10 mouse cellular contexts compared by ENCODE assay signal in the genomic region with DNA sequence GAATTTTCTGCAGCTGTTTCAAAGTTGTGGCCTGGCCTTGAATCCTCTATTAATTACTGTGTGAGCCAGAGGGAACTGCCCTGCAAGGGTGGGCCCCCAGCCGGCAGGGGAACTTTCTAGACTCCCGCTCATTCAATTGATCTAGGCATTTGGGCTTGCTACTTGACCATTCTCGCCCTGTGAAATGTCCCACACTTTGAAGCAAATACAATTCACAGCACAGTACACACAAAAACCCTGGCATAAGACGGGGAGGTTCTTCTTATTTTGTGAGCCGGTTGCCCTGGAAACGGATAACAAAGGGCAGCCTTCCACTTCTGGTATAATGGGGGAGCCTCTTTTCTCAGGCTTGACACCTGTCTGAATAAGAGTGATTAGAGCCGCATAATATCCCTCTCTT. TPM values are rescaled to one million over a fixed set of nuclear protein-coding genes. Genes with fewer than 3 reads are reported as not detected.
DNase-seq lines count a peak whose midpoint lies in the region; ATAC-seq and TF ChIP-seq lines count a peak whose summit lies in the region.
"Had no signal": no experiment of that assay in that cellular context is flagged by ENCODE, and none has a peak within 500 bp of the region (broad histone marks: within the 10 kb centered on the region; RNA-seq: fewer than 3 reads in every experiment).

No protein-coding gene starts in this region.

- no peak overlapping the region for H3K9ac ChIP-seq in forebrain, embryonic 11.5 days (ENCODE audit: low read length)
- H3K9ac ChIP-seq in hindbrain, embryonic 16.5 days (ENCODE audit: low read depth, low read length), result no peak overlapping the region
- no peak overlapping the region for H3K9ac ChIP-seq in neural tube, embryonic 12.5 days
- no peak overlapping the region for H3K9ac ChIP-seq in heart, adult 2 months (ENCODE audit: low read depth, low read length)
- H3K9ac ChIP-seq: limb, embryonic 13.5 days had no signal

- no peaks in the 10 kb centered on the region for H3K27me3 ChIP-seq in forebrain, embryonic 11.5 days (ENCODE audit: control insufficient read depth, insufficient read depth, low read length)
- no peaks in the 10 kb centered on the region for H3K27me3 ChIP-seq in hindbrain, embryonic 16.5 days (replicated peaks; ENCODE audit: control insufficient read depth, insufficient read depth, low read length)
- no peaks in the 10 kb centered on the region for H3K27me3 ChIP-seq in neural tube, embryonic 12.5 days (replicated peaks)
- H3K27me3 ChIP-seq in heart, adult 2 months (ENCODE audit: control insufficient read depth, insufficient read depth, low read length), result no peaks in the 10 kb centered on the region

- H3K79me2 ChIP-seq in heart, adult 2 months (replicated peaks; ENCODE audit: control insufficient read depth, insufficient read depth, low read length), result no peaks in the 10 kb centered on the region

- H3K9me3 ChIP-seq in forebrain, embryonic 11.5 days (ENCODE audit: control insufficient read depth, low read length), result no peaks in the 10 kb centered on the region
- no peaks in the 10 kb centered on the region for H3K9me3 ChIP-seq in hindbrain, embryonic 16.5 days (ENCODE audit: control insufficient read depth, low read length)
- H3K9me3 ChIP-seq in neural tube, embryonic 12.5 days, result no peaks in the 10 kb centered on the region
- H3K9me3 ChIP-seq: limb, embryonic 13.5 days had no signal

- no peak overlapping the region for H3K4me3 ChIP-seq in forebrain, embryonic 11.5 days (ENCODE audit: low read depth, low read length)
- H3K4me3 ChIP-seq in hindbrain, embryonic 16.5 days (ENCODE audit: low read length), result no peak overlapping the region
- no peak overlapping the region for H3K4me3 ChIP-seq in neural tube, embryonic 12.5 days
- no peak overlapping the region for H3K4me3 ChIP-seq in heart, adult 2 months
- H3K4me3 ChIP-seq: limb, embryonic 13.5 days had no signal

- peak overlapping the region; percentile 96 for H3K27ac ChIP-seq in forebrain, embryonic 11.5 days (ENCODE audit: low read depth, low read length)
- peak overlapping the region; percentile 55; the same call in 1 of the 2 replicates for H3K27ac ChIP-seq in hindbrain, embryonic 16.5 days (ENCODE audit: low read depth, low read length)
- peak overlapping the region; percentile 54 for H3K27ac ChIP-seq in neural tube, embryonic 12.5 days
- no peak overlapping the region for H3K27ac ChIP-seq in heart, adult 2 months
- H3K27ac ChIP-seq: limb, embryonic 13.5 days had no signal

- peaks cover 76% of the 10 kb centered on the region for H3K4me1 ChIP-seq in forebrain, embryonic 11.5 days (replicated peaks; ENCODE audit: control insufficient read depth, insufficient read depth, low read length)
- H3K4me1 ChIP-seq in hindbrain, embryonic 16.5 days (ENCODE audit: control insufficient read depth, insufficient read depth, low read depth, low read length), result peaks cover 54% of the 10 kb centered on the region
- peaks cover 75% of the 10 kb centered on the region for H3K4me1 ChIP-seq in neural tube, embryonic 12.5 days
- peaks cover 17% of the 10 kb centered on the region for H3K4me1 ChIP-seq in heart, adult 2 months (ENCODE audit: control insufficient read depth, insufficient read depth, low read length)

- DNase-seq in embryo, embryonic 11 days, result peak; percentile 85
- peak; percentile 86 for DNase-seq in forebrain, embryonic 11.5 days (ENCODE audit: low spot score)
- DNase-seq in heart, adult 2 months, result no peak
- no peak for DNase-seq in MN1 (ENCODE audit: low spot score)
- DNase-seq in cerebellum, adult 9-10 months, result no peak
- DNase-seq: lung, postnatal 14 days; right cerebral cortex, postnatal 25 days had no signal

- TF ChIP-seq EP300 in heart, adult 2 months (IDR thresholded peaks at IDR 0.05; ENCODE audit: insufficient read depth, low read depth, low read length), result no peak

- intact Hi-C loops in heart, adult 2 months (cut with DNase I), result no loop called here

- no peak for TF ChIP-seq POLR2A in heart, adult 2 months (IDR thresholded peaks at IDR 0.05; ENCODE audit: insufficient read depth, low read depth, low read length)

- H3K36me3 ChIP-seq in forebrain, embryonic 11.5 days (ENCODE audit: control insufficient read depth, insufficient read depth, low read length), result peaks cover 3% of the 10 kb centered on the region; the same call in 1 of the 2 replicates
- H3K36me3 ChIP-seq in hindbrain, embryonic 16.5 days (ENCODE audit: control insufficient read depth, insufficient read depth, low read length), result peaks cover 7% of the 10 kb centered on the region
- peaks cover 40% of the 10 kb centered on the region for H3K36me3 ChIP-seq in neural tube, embryonic 12.5 days
- H3K36me3 ChIP-seq in heart, adult 2 months (ENCODE audit: control insufficient read depth, insufficient read depth, low read length), result peaks cover 3% of the 10 kb centered on the region

- TF ChIP-seq CTCF in heart, adult 2 months (IDR thresholded peaks at IDR 0.05), result no peak

- 14% methylated on average over 7 of the region's 7 CpGs for WGBS in forebrain, embryonic 11.5 days
- WGBS in hindbrain, embryonic 16.5 days, result 18% methylated on average over 7 of the region's 7 CpGs
- WGBS in neural tube, embryonic 12.5 days, result 24% methylated on average over 7 of the region's 7 CpGs
- WGBS in heart, adult 2 months, result 80% methylated on average over 7 of the region's 7 CpGs

- peak overlapping the region; percentile 6; the same call in 1 of the 2 replicates for H3K4me2 ChIP-seq in forebrain, embryonic 11.5 days (ENCODE audit: low read depth, low read length, severe bottlenecking)
- no peak overlapping the region for H3K4me2 ChIP-seq in hindbrain, embryonic 16.5 days (ENCODE audit: low read length)
- H3K4me2 ChIP-seq in neural tube, embryonic 12.5 days (replicated peaks), result no peak overlapping the region
- H3K4me2 ChIP-seq: limb, embryonic 13.5 days had no signal

- ATAC-seq in forebrain, embryonic 11.5 days (replicated peaks; ENCODE audit: low FRiP score), result peak; percentile 81
- peak; percentile 56 for ATAC-seq in hindbrain, embryonic 16.5 days
- ATAC-seq in neural tube, embryonic 12.5 days (ENCODE audit: low FRiP score, low read depth), result peak; percentile 46

RNA-seq across cellular contexts. Expression of gene Enc1, which starts 11.6 kb away (rescaled TPM):
- 17.9 and 20.8 TPM in 2 replicates for polyA plus RNA-seq in forebrain, embryonic 11.5 days (2014; fragmentation: Nextera tagmentation; extraction: Ambion mirVana)
- polyA plus RNA-seq in hindbrain, embryonic 16.5 days (2015; fragmentation: Nextera tagmentation; extraction: Ambion mirVana), result 66.3 and 67.6 TPM in 2 replicates
- polyA plus RNA-seq in neural tube, embryonic 12.5 days (2016; fragmentation: Nextera tagmentation; extraction: Ambion mirVana), result 28.8 and 35.3 TPM in 2 replicates
- 1 to 10 TPM; 7.7 to 10.0 TPM for total RNA-seq in heart, adult 2 months (2021)
- polyA plus RNA-seq in heart, adult 2 months (2012; rRNA removed), result 5.2 and 6.3 TPM in 2 replicates

RNA-seq across cellular contexts. Expression of gene Hexb, which starts 54.3 kb away (rescaled TPM):
- polyA plus RNA-seq in forebrain, embryonic 11.5 days (2014; fragmentation: Nextera tagmentation; extraction: Ambion mirVana), result 20.3 and 22.2 TPM in 2 replicates
- 54.1 and 58.5 TPM in 2 replicates for polyA plus RNA-seq in hindbrain, embryonic 16.5 days (2015; fragmentation: Nextera tagmentation; extraction: Ambion mirVana)
- polyA plus RNA-seq in neural tube, embryonic 12.5 days (2016; fragmentation: Nextera tagmentation; extraction: Ambion mirVana), result 29.2 and 30.1 TPM in 2 replicates
- 10 to 100 TPM; 21.2 to 21.7 TPM for total RNA-seq in heart, adult 2 months (2021)
- polyA plus RNA-seq in heart, adult 2 months (2012; rRNA removed), result 21.3 and 26.5 TPM in 2 replicates

Comparison
In these comparisons a context has a peak if more than half of its experiments do, and no peak if none do; other contexts are left out.
1. DNase-seq: peak in embryo, embryonic 11 days (single experiment) and forebrain, embryonic 11.5 days (single experiment); none in heart, adult 2 months (0 of 2), MN1 (single experiment) and cerebellum, adult 9-10 months (single experiment).
2. Peak in every context shown above with its lines, with median percentiles within 50 percentile points of each other: ATAC-seq.